Mouse (Mus musculus) C2C12 (cell line): ENCODE measurements around the gene Moxd1.

Experiments used
- CTCF ChIP-seq: IDR thresholded peaks from one replicate; pipeline ENCODE4 v1.5.1; 2011; ENCODE audit not compliant: control insufficient read depth, insufficient read depth, insufficient read length
- FOSL1 ChIP-seq: IDR thresholded peaks from one replicate; pipeline ENCODE4 v1.8.0; 2011; ENCODE audit warnings: mild to moderate bottlenecking, low read length; ENCODE audit not compliant: poor library complexity, insufficient read depth, severe bottlenecking
- MAX ChIP-seq: IDR thresholded peaks from one replicate; pipeline ENCODE4 v1.6.1; 2011; ENCODE audit warnings: mild to moderate bottlenecking, control low read depth
- MYOG ChIP-seq: IDR thresholded peaks from one replicate; pipeline ENCODE4 v1.6.1; 2011; ENCODE audit not compliant: control insufficient read depth, insufficient read length; ENCODE audit errors: extremely low read depth
- USF1 ChIP-seq: IDR thresholded peaks from one replicate; pipeline ENCODE4 v1.6.1; 2011; ENCODE audit warnings: low read depth, mild to moderate bottlenecking, control low read depth, moderate library complexity

DNA sequence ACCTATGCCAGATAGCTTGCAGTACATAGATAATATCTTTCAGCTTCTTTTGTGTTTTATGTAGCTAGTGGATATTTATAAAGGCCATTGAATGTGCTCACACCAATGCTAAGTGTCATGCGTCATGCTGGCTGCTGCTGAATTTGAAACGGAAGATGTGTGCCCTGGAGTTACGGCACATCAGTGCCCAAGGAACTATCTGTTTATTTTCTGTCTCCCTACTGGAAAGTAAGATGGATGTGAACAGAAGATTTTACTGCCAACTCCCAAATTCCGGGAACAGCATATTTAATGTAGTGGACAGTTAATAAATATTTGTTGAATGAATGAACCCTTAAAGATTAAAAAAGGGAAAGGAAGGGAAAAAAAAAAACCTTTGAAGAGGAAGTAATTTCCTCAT lies 119.8 kb downstream of the Moxd1 start:
- TF ChIP-seq CTCF (no peak), MYOG (no peak), FOSL1 (no peak), MAX (no peak), USF1 (no peak)
